Mouse (Mus musculus): ENCODE data around the gene Tnpo1. TPM values are rescaled to one million over a fixed set of nuclear protein-coding genes. Genes with fewer than 3 reads are reported as not detected.

The Tnpo1 gene
- polyA plus RNA-seq, 1 experiment: 44.1 TPM

DNA sequence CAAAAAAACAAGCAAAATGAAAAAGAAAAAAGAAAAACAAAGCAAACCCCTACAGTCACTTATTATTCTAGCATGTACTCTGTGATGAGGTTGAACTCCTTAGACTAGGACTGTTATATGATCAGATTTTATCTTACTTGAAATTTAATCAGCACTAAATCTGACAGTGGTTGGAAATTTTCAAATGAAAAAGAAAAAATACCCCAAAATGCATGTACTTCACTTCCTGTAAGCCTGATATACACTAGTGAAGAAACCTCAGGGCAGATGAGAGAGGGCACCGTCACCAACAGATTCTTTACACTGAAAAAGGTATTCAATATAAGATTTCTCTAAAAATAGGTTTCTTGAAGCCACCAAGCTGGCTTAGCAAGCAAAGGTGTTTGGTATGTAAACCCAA lies 134.5 kb downstream of the Tnpo1 start:
- Histone ChIP-seq H3K79me3 (ENCODE audit: low read depth) (peaks cover 2% of the 10 kb centered on the region), H3K27me3 (ENCODE audit: control insufficient read depth, insufficient read depth, insufficient read length) (no peaks in the 10 kb centered on the region), H3K79me2 (ENCODE audit: control insufficient read depth, insufficient read depth) (peaks cover 12% of the 10 kb centered on the region), H3K36me3 (ENCODE audit: control insufficient read depth, insufficient read depth) (peaks cover 23% of the 10 kb centered on the region), H3K4me3 (ENCODE audit: insufficient read depth, poor library complexity, severe bottlenecking) (no peak overlapping the region), H3ac (ENCODE audit: control insufficient read depth, insufficient read length, low read depth) (no peak overlapping the region)
- no peak for TF ChIP-seq FOSL1 (IDR thresholded peaks at IDR 0.05; ENCODE audit: insufficient read depth, low read length, poor library complexity, severe bottlenecking)
- no peak for TF ChIP-seq CEBPB (IDR thresholded peaks at IDR 0.05; ENCODE audit: low read depth)
- TF ChIP-seq MYOG (IDR thresholded peaks at IDR 0.05; ENCODE audit: control insufficient read depth, extremely low read depth, insufficient read length): no peak
- TF ChIP-seq MAX (IDR thresholded peaks at IDR 0.05): no peak
- no peak for TF ChIP-seq USF1 (IDR thresholded peaks at IDR 0.05; ENCODE audit: low read depth)
- no peak for TF ChIP-seq MYOD1 (IDR thresholded peaks at IDR 0.05; ENCODE audit: control insufficient read depth, insufficient read length, low read depth)
- TF ChIP-seq CTCF (IDR thresholded peaks at IDR 0.05; ENCODE audit: control insufficient read depth, insufficient read depth, insufficient read length): no peak

Other genes with a start within 250 kb of the Tnpo1 start
- 13.0 TPM for gene Tmem171, start 231.6 kb downstream of the Tnpo1 start, polyA plus RNA-seq (2012; fragmentation: generic; extraction: Trizol)
- gene Fcho2, start 110.9 kb downstream of the Tnpo1 start, polyA plus RNA-seq (2012; fragmentation: generic; extraction: Trizol): 3.1 TPM
- not detected for gene 1700024P04Rik, start 58.2 kb upstream of the Tnpo1 start, polyA plus RNA-seq (2012; fragmentation: generic; extraction: Trizol)